Mouse (Mus musculus) left cerebral cortex, postnatal 25 days (tissue): ENCODE results near the gene Cars. TPM values are rescaled to one million over a fixed set of nuclear protein-coding genes. Genes with fewer than 3 reads are reported as not detected.
"Not testable (repeated sequence)": the region's sequence is repeated elsewhere in the genome, so short reads cannot be mapped to it uniquely, and the experiment has no call there.

Source experiments
- DNase-seq, 2 experiments: peaks; one replicate each; pipeline ENCODE4 v3.0.0; 2022; ENCODE audit warnings: low spot score in 2 of 2, mixed read lengths in 1 of 2
- intact Hi-C: fragments of 180-260 bp; cut with DNase I; formaldehyde crosslinking; loops from one replicate; pipeline ENCODE4 v1.15.1; 2025
- total RNA-seq, 2 experiments: library from RNA; stranded (reverse); gene quantifications; 2 replicates each; pipeline ENCODE4 v1.2.3; 2021

The Cars gene
- total RNA-seq, result 10 to 100 TPM; 52.6 to 53.8 TPM

GRCm38 (mm10) chr7:143599428-143600230 lies at the start of gene Cars:
Gene Cars, minus strand, starts transcription at chr7:143600090.
- intact Hi-C loops, result loop anchor here (5.0 kb wide), 2 partner anchors 47 to 88 kb away; partner anchors contain the start of gene Tnfrsf23

GRCm38 (mm10) chr7:143649034-143649768 lies 49.3 kb upstream of the Cars start, which contains the start of gene Tnfrsf22:
Gene Tnfrsf22, minus strand, starts transcription at chr7:143649661.
- intact Hi-C loops, result loop anchor here (1.0 kb wide), 1 partner anchor 34 kb away; no protein-coding TSS in a partner anchor
- DNase-seq, result peak; percentile 77 to 79

More at GRCm38 (mm10) chr7:143599428-143600230, at the start of gene Cars:
- peak; percentile 93 to 96 for DNase-seq

GRCm38 (mm10) chr7:143643949-143644348 lies 44.1 kb upstream of the Cars start:
- DNase-seq, result not testable (repeated sequence)
- intact Hi-C loops, result loop anchor here (2.0 kb wide), 1 partner anchor 37 kb away; no protein-coding TSS in a partner anchor

- DNase-seq, result no peak
- intact Hi-C loops, result no loop called here
These were observed 36.8 kb upstream of the Cars start for GRCm38 (mm10) chr7:143636674-143637073.

GRCm38 (mm10) chr7:143631503-143631902 lies 31.6 kb upstream of the Cars start:
- no peak for DNase-seq
- intact Hi-C loops, result no loop called here

- DNase-seq, result no peak
- intact Hi-C loops, result no loop called here
These were observed 29.6 kb upstream of the Cars start for GRCm38 (mm10) chr7:143629501-143629900.

- intact Hi-C loops, result no loop called here
- no peak for DNase-seq
These were observed 28.6 kb upstream of the Cars start, which contains the start of gene Tnfrsf26 for GRCm38 (mm10) chr7:143628540-143628939. Gene Tnfrsf26, minus strand, starts transcription at chr7:143628722.

GRCm38 (mm10) chr7:143627555-143628286 lies 27.8 kb upstream of the Cars start:
- intact Hi-C loops, result no loop called here
- DNase-seq, result no peak

GRCm38 (mm10) chr7:143626178-143626577 lies 26.3 kb upstream of the Cars start:
- DNase-seq, result no peak
- intact Hi-C loops, result no loop called here

- intact Hi-C loops, result no loop called here
- no peak for DNase-seq
These were observed 25.3 kb upstream of the Cars start for GRCm38 (mm10) chr7:143625151-143625550.

- intact Hi-C loops, result no loop called here
- no peak for DNase-seq
These were observed 24.7 kb upstream of the Cars start for GRCm38 (mm10) chr7:143624561-143624960.

GRCm38 (mm10) chr7:143620951-143621350 lies 21.1 kb upstream of the Cars start:
- intact Hi-C loops, result no loop called here
- DNase-seq, result peak in 1 of 2 experiments; percentile 17

- DNase-seq, result no peak
- intact Hi-C loops, result no loop called here
These were observed 14.7 kb upstream of the Cars start for GRCm38 (mm10) chr7:143614404-143615135.

GRCm38 (mm10) chr7:143612215-143612614 lies 12.3 kb upstream of the Cars start:
- DNase-seq, result no peak
- intact Hi-C loops, result no loop called here

GRCm38 (mm10) chr7:143605321-143605720 lies 5.4 kb upstream of the Cars start:
- no peak for DNase-seq
- intact Hi-C loops, result no loop called here

- intact Hi-C loops, result loop anchor here (5.0 kb wide), 1 partner anchor 82 kb away; the partner anchor contains the start of gene Tnfrsf23
- no peak for DNase-seq
These were observed 5.0 kb upstream of the Cars start for GRCm38 (mm10) chr7:143604889-143605288.

GRCm38 (mm10) chr7:143601705-143602104 lies 1.8 kb upstream of the Cars start:
- intact Hi-C loops, result loop anchor here (5.0 kb wide), 1 partner anchor 86 kb away; the partner anchor contains the start of gene Tnfrsf23
- DNase-seq, result no peak

- no peak for DNase-seq
- intact Hi-C loops, result loop anchor here (5.0 kb wide), 1 partner anchor 87 kb away; the partner anchor contains the start of gene Tnfrsf23
These were observed 396 bp upstream of the Cars start for GRCm38 (mm10) chr7:143600231-143600740.

- no peak for DNase-seq
- intact Hi-C loops, result loop anchor here (5.0 kb wide), 1 partner anchor 43 kb away; no protein-coding TSS in a partner anchor
These were observed 5.0 kb downstream of the Cars start for GRCm38 (mm10) chr7:143594865-143595264.
